Mouse (Mus musculus) embryonic stem cell, embryonic (primary cell): ENCODE measurements around the gene Cd300ld2.

Source experiments
- CTCF ChIA-PET, 4 experiments: fragments of 300-600 bp in 2 of 4; fragments of 350-600 bp in 2 of 4; sonication (Branson Sonifier 250); formaldehyde crosslinking; loops; one replicate each; lab custom pipeline; 2022; ENCODE audit warnings: inconsistent platforms in 2 of 4; lab: Charles Lee
- POLR2A ChIA-PET, 4 experiments: fragments of 300-600 bp in 2 of 4; fragments of 350-600 bp in 2 of 4; sonication (Branson Sonifier 250); formaldehyde crosslinking; loops; one replicate each; lab custom pipeline; 2022; ENCODE audit warnings: antibody characterized with exemption in 4 of 4, inconsistent platforms in 1 of 4; lab: Charles Lee

Gene Cd300ld2

GRCm38 (mm10) chr11:114960369-114960768 is 55.6 kb downstream of the Cd300ld2 start:
- CTCF ChIA-PET: interaction anchor here in 1 of 4 experiments (0.7 kb wide), 1 partner anchor 465 kb away, joined by 5 read pairs; no protein-coding TSS in a partner anchor
- POLR2A ChIA-PET: no interaction called here
